Mouse (Mus musculus): ENCODE results near the gene Mpo. TPM values are rescaled to one million over a fixed set of nuclear protein-coding genes. Genes with fewer than 3 reads are reported as not detected.

Gene Mpo
- polyA plus RNA-seq, 1 experiment from 2014 or later = 474 TPM

- H3K4me3 ChIP-seq (replicated peaks) = peak within 1 kb of the TSS; percentile 61
- H3K9me3 ChIP-seq (replicated peaks) = no peaks in the 10 kb centered on the region
- H3K27ac ChIP-seq (replicated peaks) = no peak within 1 kb of the TSS
- H3K27me3 ChIP-seq = no peaks in the 10 kb centered on the region
- peaks cover 7% of the 10 kb centered on the region for H3K4me1 ChIP-seq (replicated peaks)
- H3K36me3 ChIP-seq (replicated peaks) = no peaks in the 10 kb centered on the region
- H3K9ac ChIP-seq = peak within 1 kb of the TSS; percentile 27
- peak within 1 kb of the TSS; percentile 73 for H3K4me2 ChIP-seq
- 3% methylated on average over 40 of the region's 40 CpGs for WGBS (ENCODE audit: insufficient replicate concordance)
- ATAC-seq (ENCODE audit: insufficient read depth) = peak; percentile 64
Measured at GRCm38 (mm10) chr11:87852690-87853596, 59.6 kb downstream of the Mpo start, which contains the start of gene Mks1. Gene Mks1, plus strand, starts transcription at chr11:87853215.

GRCm38 (mm10) chr11:87853597-87853954 is 60.2 kb downstream of the Mpo start:
- Histone ChIP-seq H3K4me1 (replicated peaks) (peaks cover 7% of the 10 kb centered on the region), H3K27me3 (no peaks in the 10 kb centered on the region), H3K4me3 (replicated peaks) (peak overlapping the region; percentile 61), H3K9ac (peak overlapping the region; percentile 20; the same call in 1 of the 2 replicates), H3K27ac (replicated peaks) (no peak overlapping the region), H3K9me3 (replicated peaks) (no peaks in the 10 kb centered on the region), H3K36me3 (replicated peaks) (no peaks in the 10 kb centered on the region), H3K4me2 (peak overlapping the region; percentile 73)
- ATAC-seq (ENCODE audit: insufficient read depth) = no peak
- WGBS (ENCODE audit: insufficient replicate concordance) = 35% methylated on average over 8 of the region's 8 CpGs

MicroRNAs within 50 kb of the gene (microRNA counts, 519-probe panel; counts per million panel counts)
- microRNA mmu-miR-142-3p (6,001 counts per million, percentile 99 among the panel's probes with 10 or more counts), microRNA mmu-miR-142-5p (4,500 counts per million, percentile 89 among the panel's probes with 10 or more counts)

Small RNA genes lying within 50 kb of the gene (microRNA-seq; reads per million reads assigned to microRNA genes)
- gene Mir142 (not detected), gene Mir142b (not detected)

Other genes starting within 250 kb of the Mpo start
- gene Gm11492, start 226.9 kb upstream of the Mpo start, polyA plus RNA-seq (2015; fragmentation: Nextera tagmentation; extraction: Ambion mirVana) = not detected in 2 replicates
- gene Sept4, start 224.7 kb upstream of the Mpo start, polyA plus RNA-seq (2015; fragmentation: Nextera tagmentation; extraction: Ambion mirVana) = 11.6 and 12.6 TPM in 2 replicates
- 9.7 and 11.0 TPM in 2 replicates for gene Mtmr4, start 201.4 kb upstream of the Mpo start, polyA plus RNA-seq (2015; fragmentation: Nextera tagmentation; extraction: Ambion mirVana)
- gene Hsf5, start 176.4 kb upstream of the Mpo start, polyA plus RNA-seq (2015; fragmentation: Nextera tagmentation; extraction: Ambion mirVana) = not detected in 2 replicates
- gene Rnf43, start 130.9 kb upstream of the Mpo start, polyA plus RNA-seq (2015; fragmentation: Nextera tagmentation; extraction: Ambion mirVana) = 5.0 and 5.6 TPM in 2 replicates
- 177 and 195 TPM in 2 replicates for gene Supt4a, start 56.0 kb upstream of the Mpo start, polyA plus RNA-seq (2015; fragmentation: Nextera tagmentation; extraction: Ambion mirVana)
- gene Tspoap1, start 33.0 kb upstream of the Mpo start, polyA plus RNA-seq (2015; fragmentation: Nextera tagmentation; extraction: Ambion mirVana) = 3.3 and 3.5 TPM in 2 replicates
- gene Lpo, start 34.7 kb downstream of the Mpo start, polyA plus RNA-seq (2015; fragmentation: Nextera tagmentation; extraction: Ambion mirVana) = 0.03 TPM in 1 of 2 replicates, not detected in the other
- 1.2 and 1.4 TPM in 2 replicates for gene Mks1, start 59.6 kb downstream of the Mpo start, polyA plus RNA-seq (2015; fragmentation: Nextera tagmentation; extraction: Ambion mirVana)
- 1.2 and 3.6 TPM in 2 replicates for gene Epx, start 82.0 kb downstream of the Mpo start, polyA plus RNA-seq (2015; fragmentation: Nextera tagmentation; extraction: Ambion mirVana)
- gene Olfr462, start 98.7 kb downstream of the Mpo start, polyA plus RNA-seq (2015; fragmentation: Nextera tagmentation; extraction: Ambion mirVana) = not detected in 2 replicates
- not detected in 2 replicates for gene Olfr463, start 103.8 kb downstream of the Mpo start, polyA plus RNA-seq (2015; fragmentation: Nextera tagmentation; extraction: Ambion mirVana)
- gene Olfr464, start 127.4 kb downstream of the Mpo start, polyA plus RNA-seq (2015; fragmentation: Nextera tagmentation; extraction: Ambion mirVana) = not detected in 2 replicates
- 6.6 and 6.9 TPM in 2 replicates for gene Dynll2, start 194.0 kb downstream of the Mpo start, polyA plus RNA-seq (2015; fragmentation: Nextera tagmentation; extraction: Ambion mirVana)

All from liver, embryonic 15.5 days (tissue).